Mouse (Mus musculus) lung, postnatal 36 days (tissue): ENCODE measurements around the gene Ndufaf8.

Experiments
- DNase-seq: peaks from one replicate; pipeline ENCODE4 v3.0.0; 2022; ENCODE audit warnings: mixed read lengths

The Ndufaf8 gene

GRCm38 (mm10) chr11:120086702-120087152 lies 12.0 kb upstream of the Ndufaf8 start, which contains the start of gene Cep131:
Gene Cep131 (minus strand): TSS chr11:120086827.
- DNase-seq, result peak; percentile 99

DNA sequence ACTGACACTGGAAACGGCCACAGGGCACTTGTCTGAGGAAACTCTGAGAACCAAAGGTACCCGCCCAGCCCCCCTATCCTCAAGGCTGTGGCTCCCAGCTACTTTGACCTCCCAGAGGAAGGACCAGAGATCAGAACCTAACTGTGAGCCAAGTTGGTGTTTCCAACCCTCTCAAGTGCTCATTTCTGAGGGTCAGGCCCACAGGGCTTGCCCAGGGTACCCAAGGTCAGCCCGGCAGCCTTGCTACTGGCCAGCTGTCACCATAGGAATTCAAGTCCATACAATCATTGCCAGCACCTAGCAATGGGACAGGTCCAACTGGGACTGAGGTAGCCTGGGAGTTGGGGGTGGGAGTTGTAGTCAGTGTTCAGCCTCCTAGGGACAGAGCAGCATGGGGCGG lies 8.1 kb upstream of the Ndufaf8 start:
- DNase-seq, result no peak

DNA sequence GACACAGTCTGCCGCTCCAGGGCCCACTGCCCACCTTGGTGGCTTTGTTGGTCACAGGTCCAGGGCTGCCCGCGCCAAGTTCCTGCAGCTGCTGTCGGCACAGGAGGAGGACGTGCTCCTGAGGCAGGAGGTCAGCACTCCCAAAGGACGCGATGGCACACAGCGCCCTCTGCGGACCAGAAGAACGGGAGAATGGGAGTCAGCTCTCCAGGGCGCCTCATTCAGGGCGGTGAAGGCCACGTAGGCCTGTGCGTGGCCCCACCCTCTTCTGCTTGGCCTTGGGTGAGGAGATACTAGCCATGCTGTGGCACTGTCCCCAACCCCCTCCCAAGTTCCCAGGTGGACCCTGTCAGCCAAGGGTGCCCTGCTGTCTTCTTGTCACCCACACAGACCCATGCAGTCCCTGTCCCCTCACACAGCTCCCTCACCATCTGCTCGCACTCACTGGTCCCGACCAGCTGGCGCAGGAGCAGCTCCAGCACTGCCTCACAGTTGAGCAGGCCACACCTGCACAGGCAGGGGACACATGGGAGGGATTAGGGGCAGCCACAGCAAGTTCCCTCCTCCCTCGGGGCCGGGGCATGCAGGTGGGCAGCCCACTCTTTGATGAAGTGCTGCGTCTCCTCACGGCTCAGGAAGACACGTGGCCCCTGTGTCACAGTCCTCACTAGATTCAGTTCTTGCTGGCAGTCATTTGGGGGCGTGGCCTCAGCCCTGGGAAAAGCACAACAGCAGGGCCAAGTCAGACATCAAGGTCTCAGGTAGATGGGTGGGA lies 5.7 kb upstream of the Ndufaf8 start:
- DNase-seq, result no peak

DNA sequence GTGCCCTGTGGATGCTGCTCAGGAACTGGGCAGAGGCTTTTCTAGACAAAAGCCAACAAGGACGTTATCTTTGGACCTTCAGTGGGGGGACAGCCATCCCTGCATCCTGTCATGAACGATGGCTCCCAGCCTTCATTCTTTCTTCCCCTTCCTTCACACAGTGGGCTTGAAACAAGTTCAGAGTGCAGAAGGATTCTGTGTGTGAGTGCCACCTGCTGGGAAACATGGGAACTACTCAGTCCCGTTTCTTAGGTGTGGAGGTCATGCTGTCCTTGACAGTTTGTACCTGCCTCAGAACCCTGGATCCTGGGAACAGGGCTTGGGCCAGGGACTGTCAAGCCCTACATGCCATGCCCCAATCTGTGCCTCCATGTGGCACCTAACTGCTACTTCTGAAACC lies 2.3 kb downstream of the Ndufaf8 start:
- DNase-seq, result peak; percentile 79

DNA sequence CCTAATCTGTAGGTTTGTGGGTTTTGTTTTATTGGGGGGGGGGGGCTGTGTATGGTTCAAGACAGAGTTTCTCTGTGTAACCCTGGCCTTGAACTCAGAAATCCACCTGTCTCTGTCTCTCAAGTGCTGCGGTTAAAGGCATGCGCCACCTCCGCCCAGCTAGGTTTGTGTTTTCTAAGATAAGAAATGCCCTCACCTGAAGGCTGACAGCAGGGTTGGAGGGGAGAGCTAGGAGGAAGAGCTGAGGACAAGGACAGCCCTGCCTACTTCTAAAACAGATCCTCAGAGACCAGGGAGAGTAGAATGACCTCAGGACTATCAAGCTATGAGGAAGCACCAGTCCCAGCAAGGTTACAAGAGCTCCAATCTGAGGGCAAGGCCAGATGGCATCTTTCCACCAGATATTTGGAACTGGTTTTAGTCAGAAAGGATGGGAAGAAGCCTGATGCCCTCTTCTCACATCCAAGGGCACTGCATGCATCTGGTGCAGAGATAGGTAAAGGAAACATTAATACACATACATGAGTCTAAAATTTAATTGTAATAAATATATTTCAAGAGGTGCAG lies 4.8 kb downstream of the Ndufaf8 start:
- no peak for DNase-seq

DNA sequence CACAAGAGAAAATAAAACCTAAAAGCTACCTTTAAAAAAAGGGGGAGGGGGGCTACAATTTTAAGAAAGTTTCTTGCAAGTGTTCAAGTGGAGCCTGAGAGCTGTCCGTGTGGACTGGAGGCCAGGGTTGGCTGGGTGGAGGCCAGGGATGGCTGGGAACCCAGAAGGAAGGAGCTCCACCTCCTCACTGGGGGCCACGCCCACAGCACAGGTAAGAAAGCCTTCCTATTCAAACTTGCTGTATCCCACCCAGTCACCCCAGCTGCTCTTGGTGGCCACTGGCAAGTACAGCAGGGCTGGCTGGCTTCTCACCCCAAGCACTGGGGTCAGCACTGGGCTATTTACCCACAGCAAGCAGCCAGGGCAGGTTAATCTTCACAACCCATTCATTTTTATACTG lies 8.3 kb downstream of the Ndufaf8 start:
- no peak for DNase-seq

DNA sequence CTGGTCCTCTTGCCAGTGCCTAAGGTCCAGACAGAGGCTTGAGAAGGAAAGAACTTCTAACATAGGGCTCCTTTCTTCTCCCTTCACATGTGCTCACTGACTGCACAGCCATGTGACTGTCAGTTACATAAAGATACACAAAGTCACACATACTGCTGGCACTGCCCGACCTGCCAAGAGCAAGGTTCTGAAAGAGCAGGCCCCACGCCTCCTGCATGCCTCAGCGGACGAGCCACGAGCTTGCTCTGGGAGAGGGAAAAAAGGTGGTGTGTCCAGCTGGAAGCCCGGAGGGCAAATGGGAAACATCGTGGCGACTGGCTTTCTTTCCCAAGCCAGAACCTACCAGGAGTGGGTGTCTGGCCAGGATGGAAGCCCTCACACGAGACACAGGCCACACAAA lies 9.1 kb downstream of the Ndufaf8 start:
- DNase-seq, result no peak

DNA sequence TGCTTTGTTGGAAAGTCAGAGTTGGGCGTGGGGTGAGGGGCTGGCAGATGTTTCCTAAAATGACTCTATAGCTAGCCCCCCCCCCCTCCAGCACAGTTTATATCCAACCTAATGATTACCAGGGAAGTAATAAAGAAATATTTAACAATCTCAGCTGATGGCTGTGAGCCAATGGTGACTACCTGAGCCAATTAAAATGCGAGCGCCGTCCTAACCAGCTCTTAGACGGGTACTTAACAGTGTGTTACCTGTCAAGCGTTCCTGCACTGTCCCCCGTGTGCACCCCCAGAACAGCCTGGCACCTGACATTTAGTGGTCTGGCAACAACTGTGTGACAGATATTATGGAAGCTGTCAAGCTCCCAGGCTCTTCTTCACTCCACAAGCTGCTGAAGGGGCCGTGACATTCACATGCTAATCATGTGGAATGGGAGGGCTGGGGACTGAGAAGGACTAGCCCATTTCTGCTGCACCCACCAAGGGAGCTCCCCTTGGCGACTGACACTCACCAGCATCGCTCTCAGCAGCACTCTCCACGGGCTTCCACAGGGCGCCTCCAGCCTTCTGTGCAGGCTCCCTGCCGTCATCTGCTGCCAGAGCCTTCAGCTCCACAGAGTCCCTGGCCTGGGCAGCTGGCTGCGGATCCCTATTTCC lies 11.0 kb downstream of the Ndufaf8 start:
- no peak for DNase-seq

GRCm38 (mm10) chr11:120110554-120110953 lies 11.8 kb downstream of the Ndufaf8 start:
- DNase-seq, result no peak

DNA sequence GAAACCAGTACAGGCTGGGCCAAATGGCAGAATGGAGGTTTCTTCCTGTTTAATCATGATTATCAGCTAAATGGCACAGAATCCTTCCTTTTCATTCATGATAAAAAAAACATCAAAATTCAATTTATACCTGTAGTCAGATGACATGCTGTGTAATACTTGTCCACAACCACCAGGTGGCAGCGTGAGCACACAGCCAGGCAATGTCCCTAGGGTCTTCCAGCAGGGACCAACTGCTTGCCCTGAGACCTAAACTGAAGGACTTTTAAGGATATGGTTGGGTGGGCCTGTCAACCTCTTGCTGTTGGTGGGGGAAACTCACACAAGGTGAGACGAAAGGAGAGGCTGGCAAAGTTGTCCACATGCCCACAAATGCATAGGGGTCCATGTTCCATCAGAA lies 12.3 kb downstream of the Ndufaf8 start:
- peak; percentile 53 for DNase-seq

DNA sequence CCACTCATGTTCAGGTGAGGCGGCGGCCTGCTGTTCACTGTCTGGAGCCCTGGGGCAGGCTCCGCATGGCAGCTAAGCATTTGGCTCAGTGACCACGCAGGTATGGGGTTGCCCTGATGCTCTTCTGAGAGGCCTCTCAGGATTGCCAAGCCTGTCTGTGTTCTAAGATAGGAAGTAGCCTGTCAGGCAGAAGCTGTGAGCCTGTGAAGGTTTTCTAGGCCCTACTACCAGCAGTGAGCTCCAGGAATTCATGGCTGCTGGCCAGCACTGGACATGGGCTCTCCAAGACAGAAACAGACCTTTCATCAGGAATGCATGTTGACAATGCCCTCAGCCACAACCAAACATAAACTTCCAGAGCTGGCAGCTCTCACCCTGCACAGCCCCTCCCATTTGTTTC lies 13.4 kb downstream of the Ndufaf8 start:
- DNase-seq, result peak; percentile 82

DNA sequence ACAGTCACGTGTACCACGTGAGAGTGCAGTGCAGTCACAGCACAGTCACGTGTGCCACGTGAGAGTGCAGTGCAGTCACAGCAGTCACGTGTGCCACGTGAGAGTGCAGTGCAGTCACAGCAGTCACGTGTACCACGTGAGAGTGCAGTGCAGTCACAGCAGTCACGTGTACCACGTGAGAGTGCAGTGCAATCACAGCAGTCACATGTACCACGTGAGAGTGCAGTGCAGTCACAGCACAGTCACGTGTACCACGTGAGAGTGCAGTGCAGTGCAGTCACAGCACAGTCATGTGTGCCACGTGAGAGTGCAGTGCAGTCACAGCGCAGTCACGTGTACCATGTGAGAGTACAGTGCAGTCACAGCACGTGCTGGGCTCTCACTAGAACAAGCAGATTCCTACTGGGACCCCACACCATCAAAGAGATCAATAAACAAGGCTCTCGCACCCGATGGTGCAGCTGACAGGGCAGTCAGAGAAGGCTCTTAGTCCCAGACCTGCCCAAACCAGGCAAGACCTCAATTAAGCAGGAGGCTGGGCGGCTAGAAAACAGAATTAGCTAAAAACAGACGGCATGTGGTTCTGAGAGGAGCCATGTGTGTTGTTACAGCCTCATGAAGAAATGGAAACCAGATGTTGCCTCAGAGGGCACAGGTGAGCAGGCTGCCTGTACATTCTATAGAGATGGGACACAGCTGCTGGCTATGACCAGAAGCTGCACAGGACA lies 15.9 kb downstream of the Ndufaf8 start:
- no peak for DNase-seq

DNA sequence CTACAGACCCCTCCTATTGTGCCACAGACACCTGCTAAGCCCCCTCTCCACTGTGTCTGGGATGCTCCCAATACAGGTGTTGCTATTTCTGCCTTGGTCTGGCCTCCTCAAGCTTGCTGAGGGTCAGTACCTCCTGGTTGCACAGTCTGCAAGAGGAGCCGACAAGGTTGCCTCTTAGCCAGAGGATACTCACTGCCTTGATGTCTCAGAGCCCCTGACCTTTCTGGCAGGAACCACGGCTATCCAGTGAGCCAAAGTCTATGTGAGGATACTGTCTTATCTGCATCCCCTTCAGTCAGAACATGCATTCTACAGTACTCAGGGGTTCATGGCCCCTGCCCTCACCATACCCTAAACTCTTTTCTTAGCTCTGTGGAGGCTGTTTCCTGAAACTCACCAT lies 18.9 kb downstream of the Ndufaf8 start:
- DNase-seq, result no peak

GRCm38 (mm10) chr11:120119108-120119507 lies 20.4 kb downstream of the Ndufaf8 start:
- no peak for DNase-seq

- DNase-seq, result peak; percentile 44
Measured at GRCm38 (mm10) chr11:120119936-120120541, 21.3 kb downstream of the Ndufaf8 start.

- peak; percentile 87 for DNase-seq
Measured at GRCm38 (mm10) chr11:120120642-120121420, 22.1 kb downstream of the Ndufaf8 start.

DNA sequence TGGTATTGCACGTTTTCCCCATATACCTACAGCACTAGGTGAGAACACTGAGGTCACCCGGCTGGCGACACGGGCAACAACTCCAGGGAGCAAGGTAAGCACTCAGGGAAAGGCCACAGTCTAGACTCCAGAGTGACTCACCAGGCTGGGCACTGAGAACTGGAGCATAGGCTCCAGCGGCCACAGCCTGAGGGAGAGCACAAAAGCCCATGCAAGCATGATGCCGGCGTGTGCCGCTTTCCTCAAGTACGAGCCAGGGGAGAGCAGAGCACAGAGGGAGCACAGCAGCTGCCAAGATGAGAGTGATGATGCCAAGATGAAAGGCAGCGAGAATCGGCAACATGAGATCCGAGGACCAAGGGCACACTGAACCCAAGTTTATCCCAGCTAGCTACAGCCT lies 23.4 kb downstream of the Ndufaf8 start:
- no peak for DNase-seq

- no peak for DNase-seq
Measured at GRCm38 (mm10) chr11:120126845-120127244, 28.1 kb downstream of the Ndufaf8 start.

DNA sequence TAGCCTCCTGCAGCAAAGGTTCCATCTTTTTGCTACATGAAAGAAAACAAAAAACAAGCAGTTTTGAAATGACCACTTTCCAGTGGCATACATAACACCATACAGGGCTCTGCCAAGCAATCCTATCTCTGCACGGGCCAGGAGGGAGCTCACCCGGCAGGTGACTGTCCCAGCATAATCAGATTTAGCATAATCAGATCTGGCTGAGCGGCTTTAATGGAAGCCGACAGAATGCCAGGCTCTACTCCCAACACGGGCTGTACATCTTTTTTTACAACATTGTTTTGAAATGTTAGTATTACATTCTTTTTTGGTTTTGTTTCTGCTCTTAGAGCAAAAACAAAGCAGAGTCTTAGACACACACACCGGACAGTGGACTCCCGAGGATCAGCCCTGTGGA lies 30.6 kb downstream of the Ndufaf8 start:
- no peak for DNase-seq

GRCm38 (mm10) chr11:120134148-120134547 lies 35.4 kb downstream of the Ndufaf8 start:
- DNase-seq, result no peak

- no peak for DNase-seq
Measured at GRCm38 (mm10) chr11:120134847-120135530, 36.3 kb downstream of the Ndufaf8 start.
